Comparison of ENCODE assay signal across 8 mouse cellular contexts in genomic region chr9:107873137-107873536, GRCm38 (mm10). TPM values are rescaled to one million over a fixed set of nuclear protein-coding genes. Genes with fewer than 3 reads are reported as not detected.
DNase-seq lines count a peak whose midpoint lies in the region; ATAC-seq and TF ChIP-seq lines count a peak whose summit lies in the region.

Gene Rbm6 (minus strand): TSS chr9:107873237.

- DNase-seq in kidney, adult 2 months = no peak
- no peak for DNase-seq in kidney, adult 9 months
- DNase-seq in adrenal gland, postnatal 14 days = no peak
- no peak for DNase-seq in gastrocnemius, postnatal 10 days
- no peak for DNase-seq in intestine, embryonic 14.5 days (ENCODE audit: low spot score)
- DNase-seq in embryo, embryonic 9.5 days (ENCODE audit: extremely low spot score) = no peak
- no peak for DNase-seq in embryo, embryonic 10 days (ENCODE audit: low spot score)

- no peak for ATAC-seq in intestine, embryonic 14.5 days (replicated peaks; ENCODE audit: low FRiP score, low TSS enrichment, low read depth)
- ATAC-seq in megakaryocyte progenitor cell, adult 5-6 weeks (replicated peaks; ENCODE audit: poor library complexity) = no peak

- no peak for TF ChIP-seq POLR2A in kidney, adult 2 months (IDR thresholded peaks at IDR 0.05; ENCODE audit: low read depth, low read length)

- TF ChIP-seq CTCF in kidney, adult 2 months (conservative IDR thresholded peaks at IDR 0.05; ENCODE audit: insufficient read depth, insufficient read length, low read depth, low read length) = no peak

- peak within 1 kb of the TSS; percentile 95 for H3K27ac ChIP-seq in kidney, adult 2 months (ENCODE audit: insufficient read depth, low read depth, low read length)
- peak within 1 kb of the TSS; percentile 95 for H3K27ac ChIP-seq in intestine, embryonic 14.5 days (ENCODE audit: low read depth)

- H3K4me3 ChIP-seq in kidney, adult 2 months (ENCODE audit: insufficient read depth, low read depth, low read length) = peak within 1 kb of the TSS; percentile 99
- peak within 1 kb of the TSS; percentile 95 for H3K4me3 ChIP-seq in intestine, embryonic 14.5 days (ENCODE audit: low read depth, low read length)

- peak within 1 kb of the TSS; percentile 97 for H3K9ac ChIP-seq in intestine, embryonic 14.5 days (ENCODE audit: low read length)

- H3K4me2 ChIP-seq in intestine, embryonic 14.5 days (ENCODE audit: low read length) = peak within 1 kb of the TSS; percentile 74

- no peaks in the 10 kb centered on the region for H3K9me3 ChIP-seq in intestine, embryonic 14.5 days (ENCODE audit: control insufficient read depth, low read length)

- no peaks in the 10 kb centered on the region for H3K27me3 ChIP-seq in kidney, adult 2 months (replicated peaks; ENCODE audit: control insufficient read depth, insufficient read depth, low read length)
- H3K27me3 ChIP-seq in intestine, embryonic 14.5 days (replicated peaks; ENCODE audit: control insufficient read depth, insufficient read depth, low read length) = no peaks in the 10 kb centered on the region

- peaks cover 5% of the 10 kb centered on the region; the same call in 1 of the 2 replicates for H3K4me1 ChIP-seq in kidney, adult 2 months (ENCODE audit: control insufficient read depth, insufficient read depth, low read length)
- H3K4me1 ChIP-seq in intestine, embryonic 14.5 days (replicated peaks; ENCODE audit: control insufficient read depth, insufficient read depth, low read length) = peaks cover 11% of the 10 kb centered on the region

- 2% methylated on average over 14 of the region's 14 CpGs for WGBS in kidney, adult 2 months
- WGBS in intestine, embryonic 14.5 days = 6% methylated on average over 14 of the region's 14 CpGs

- no peaks in the 10 kb centered on the region for H3K36me3 ChIP-seq in kidney, adult 2 months (ENCODE audit: control insufficient read depth, insufficient read depth, low read length)
- peaks cover 5% of the 10 kb centered on the region; the same call in 1 of the 2 replicates for H3K36me3 ChIP-seq in intestine, embryonic 14.5 days (ENCODE audit: control insufficient read depth, insufficient read depth, low read length)

RNA-seq across cellular contexts. Expression of gene Rbm6, which starts in this region (rescaled TPM):
- polyA plus RNA-seq in kidney, adult 2 months (2012; rRNA removed) = 13.0 and 14.2 TPM in 2 replicates
- total RNA-seq in adrenal gland, postnatal 14 days (2021) = 49.8 and 61.4 TPM in 2 replicates
- total RNA-seq in gastrocnemius, postnatal 10 days (2021) = 10 to 100 TPM; 21.6 to 35.5 TPM
- polyA plus RNA-seq in intestine, embryonic 14.5 days (2014; fragmentation: Nextera tagmentation; extraction: Ambion mirVana) = 64.2 and 74.5 TPM in 2 replicates
- total RNA-seq in megakaryocyte progenitor cell, adult 5-6 weeks (2015) = 74.5 and 80.7 TPM in 2 replicates
- total RNA-seq in megakaryocyte progenitor cell, adult 5-6 weeks (2017) = 131 and 179 TPM in 2 replicates
